Mouse (Mus musculus): ENCODE measurements around the gene Mark4.

The Mark4 gene

GRCm38 (mm10) chr7:19443344-19443743 is 15.3 kb downstream of the Mark4 start:
- in situ Hi-C loops (cut with MboI; ENCODE audit: low sequenced_read_pairs), result no loop called here

DNA sequence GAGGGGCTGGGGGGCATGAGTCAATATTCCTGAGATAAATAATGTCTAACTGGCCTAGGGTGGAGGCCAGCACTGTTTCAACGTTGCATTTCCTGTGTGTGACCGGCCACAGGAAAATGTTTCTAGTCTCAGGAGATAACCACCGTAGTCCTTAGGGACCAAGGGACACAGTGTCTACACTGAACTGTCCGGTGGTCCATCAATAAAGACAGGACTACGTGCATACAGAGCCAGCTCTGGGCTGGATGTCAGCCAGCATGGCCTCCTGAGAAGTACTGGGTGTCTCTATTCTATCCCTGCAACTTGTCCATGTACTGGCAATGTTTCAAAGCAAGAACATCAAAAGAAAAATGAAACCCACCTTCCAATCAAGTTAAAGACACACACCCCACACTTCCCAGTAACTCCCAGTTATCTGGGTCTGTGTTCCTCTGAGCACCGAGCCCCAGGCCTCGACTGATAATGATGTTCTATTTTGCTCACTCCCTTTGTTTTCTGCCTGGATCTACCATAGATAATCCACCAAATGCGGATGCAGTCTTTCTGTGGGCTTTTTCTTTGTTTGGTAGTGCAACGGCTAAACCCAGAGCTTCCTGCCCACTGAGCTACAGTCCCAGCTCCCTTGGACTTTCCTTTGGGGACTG is 17.1 kb downstream of the Mark4 start:
- in situ Hi-C loops (cut with MboI; ENCODE audit: low sequenced_read_pairs), result no loop called here

GRCm38 (mm10) chr7:19437048-19437447 is 21.6 kb downstream of the Mark4 start:
- in situ Hi-C loops (cut with MboI; ENCODE audit: low sequenced_read_pairs), result no loop called here

- in situ Hi-C loops (cut with MboI; ENCODE audit: low sequenced_read_pairs), result no loop called here
These were observed 22.3 kb downstream of the Mark4 start for GRCm38 (mm10) chr7:19436276-19436675.

GRCm38 (mm10) chr7:19432475-19432874 is 26.1 kb downstream of the Mark4 start:
- in situ Hi-C loops (cut with MboI; ENCODE audit: low sequenced_read_pairs), result no loop called here

DNA sequence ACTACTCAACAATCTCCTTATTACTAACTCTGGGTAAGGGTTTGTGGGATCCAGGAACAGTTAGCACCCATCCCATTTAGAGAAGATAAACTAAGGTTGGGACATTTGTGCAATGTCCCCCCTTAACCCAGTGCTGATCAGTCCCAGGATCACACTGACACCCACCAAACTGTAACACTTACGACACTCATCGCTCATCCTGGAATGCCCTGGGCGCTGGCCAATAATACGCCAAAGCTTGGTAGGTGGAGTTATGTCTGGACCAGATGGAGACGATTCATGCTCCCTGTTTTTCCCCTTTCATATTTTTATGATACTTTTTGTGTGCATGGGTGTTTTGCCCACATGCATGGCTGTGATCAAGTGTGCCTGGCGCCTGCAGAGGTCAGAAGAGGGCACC is 28.2 kb downstream of the Mark4 start:
- in situ Hi-C loops (cut with MboI; ENCODE audit: low sequenced_read_pairs), result no loop called here

DNA sequence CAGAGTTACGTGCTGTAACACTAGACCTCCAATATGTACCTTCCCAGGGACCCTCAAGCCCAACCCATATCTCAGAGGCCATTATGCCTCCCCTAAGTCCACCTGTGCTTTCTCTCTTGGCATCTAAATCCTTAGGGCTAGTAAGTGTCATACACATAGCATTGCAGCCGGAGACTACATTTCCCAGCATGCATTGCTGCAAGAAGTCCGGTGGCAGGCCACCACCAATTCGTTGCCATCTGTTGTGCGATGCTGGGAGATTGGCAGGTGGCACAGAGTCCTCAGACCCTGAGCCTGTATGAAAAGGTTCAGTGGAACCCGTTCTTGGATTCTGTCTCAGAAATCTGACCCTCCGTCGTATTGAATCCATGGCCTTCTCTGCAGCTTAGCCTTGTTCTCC is 28.9 kb downstream of the Mark4 start:
- in situ Hi-C loops (cut with MboI; ENCODE audit: low sequenced_read_pairs), result no loop called here

GRCm38 (mm10) chr7:19427999-19428650 is 30.5 kb downstream of the Mark4 start:
- in situ Hi-C loops (cut with MboI; ENCODE audit: low sequenced_read_pairs), result no loop called here

DNA sequence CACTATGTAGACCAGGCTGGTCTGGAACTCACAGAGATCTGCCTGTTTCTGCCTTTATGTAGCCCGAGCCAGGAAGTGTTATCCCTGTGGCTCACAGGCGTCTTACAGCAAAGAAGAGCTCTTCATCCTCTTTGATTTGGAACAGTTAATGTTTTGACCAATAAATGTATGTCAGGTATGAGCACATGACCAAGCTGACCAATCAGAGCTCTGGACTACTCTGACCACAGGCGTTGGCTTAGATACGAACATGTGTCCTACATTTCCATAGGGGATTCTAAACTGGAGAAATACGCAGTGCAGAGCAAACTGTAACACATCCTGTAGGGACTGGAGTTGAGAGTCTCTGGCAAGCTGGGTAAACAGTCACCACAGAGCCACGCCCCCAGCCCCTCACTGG is 31.7 kb downstream of the Mark4 start:
- in situ Hi-C loops (cut with MboI; ENCODE audit: low sequenced_read_pairs), result no loop called here

- in situ Hi-C loops (cut with MboI; ENCODE audit: low sequenced_read_pairs), result no loop called here
These were observed 32.3 kb downstream of the Mark4 start for GRCm38 (mm10) chr7:19426349-19426748.

GRCm38 (mm10) chr7:19424051-19424450 is 34.6 kb downstream of the Mark4 start:
- in situ Hi-C loops (cut with MboI; ENCODE audit: low sequenced_read_pairs), result no loop called here

GRCm38 (mm10) chr7:19423083-19423482 is 35.5 kb downstream of the Mark4 start:
- in situ Hi-C loops (cut with MboI; ENCODE audit: low sequenced_read_pairs), result no loop called here

GRCm38 (mm10) chr7:19420821-19421636 is 37.6 kb downstream of the Mark4 start:
- in situ Hi-C loops (cut with MboI; ENCODE audit: low sequenced_read_pairs), result no loop called here

DNA sequence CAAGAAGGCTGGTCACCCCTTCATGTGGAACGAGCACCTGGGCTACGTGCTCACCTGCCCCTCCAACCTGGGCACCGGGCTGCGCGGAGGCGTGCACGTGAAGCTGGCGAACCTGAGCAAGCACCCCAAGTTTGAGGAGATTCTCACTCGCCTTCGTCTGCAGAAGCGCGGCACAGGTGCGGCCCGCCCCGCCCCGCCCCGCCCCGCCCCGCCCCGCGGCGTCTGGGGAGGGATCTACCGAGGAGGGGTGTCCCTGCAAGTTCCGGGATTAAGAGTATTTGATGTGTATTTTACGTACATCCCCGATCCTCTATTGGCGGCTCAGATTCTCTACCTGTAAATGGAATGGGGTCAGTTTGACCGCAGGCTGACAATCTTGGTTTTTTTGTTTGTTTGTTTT is 38.5 kb downstream of the Mark4 start:
- in situ Hi-C loops (cut with MboI; ENCODE audit: low sequenced_read_pairs), result no loop called here

- in situ Hi-C loops (cut with MboI; ENCODE audit: low sequenced_read_pairs), result no loop called here
These were observed 42.0 kb downstream of the Mark4 start for GRCm38 (mm10) chr7:19416590-19416989.

DNA sequence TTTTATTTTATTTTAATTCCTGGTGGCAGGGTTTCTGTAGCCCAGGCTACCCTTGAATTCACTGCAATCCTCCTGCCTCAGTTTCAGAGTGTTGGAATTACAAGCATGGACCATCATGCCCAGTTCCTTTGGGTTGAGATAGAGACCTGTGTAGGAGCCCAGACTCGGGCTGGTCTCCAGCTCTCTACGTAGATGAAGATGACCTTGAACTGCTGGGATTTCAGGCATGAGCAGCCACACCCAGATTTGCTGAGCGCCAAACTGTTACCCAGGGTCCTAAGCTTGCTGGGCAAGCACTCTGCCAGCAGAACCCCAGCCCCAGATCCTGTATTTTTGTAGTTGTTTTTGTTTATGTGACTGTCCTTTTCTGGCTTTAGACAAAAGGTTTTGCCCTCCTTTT is 45.1 kb downstream of the Mark4 start:
- in situ Hi-C loops (cut with MboI; ENCODE audit: low sequenced_read_pairs), result no loop called here

DNA sequence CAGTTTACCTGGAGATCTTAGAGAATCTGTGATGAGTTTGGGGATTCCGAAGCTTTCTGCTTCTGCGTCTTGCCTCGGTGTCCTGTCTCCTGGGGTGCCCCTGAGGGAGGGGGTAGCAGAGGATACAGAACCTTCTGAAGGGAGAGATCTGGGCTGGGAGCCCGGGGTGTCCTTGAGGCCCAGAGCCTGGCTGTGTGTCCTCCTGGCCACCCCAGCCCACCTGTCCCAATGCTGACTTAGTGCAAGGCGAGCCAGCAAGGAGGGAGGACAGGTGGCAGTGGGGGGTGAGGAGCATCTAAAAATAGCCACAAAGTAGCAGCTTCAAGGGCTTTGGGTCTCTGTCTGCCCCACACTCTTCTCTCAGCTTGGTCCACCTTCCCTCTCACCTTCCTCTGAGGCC is 46.8 kb downstream of the Mark4 start:
- in situ Hi-C loops (cut with MboI; ENCODE audit: low sequenced_read_pairs), result no loop called here

GRCm38 (mm10) chr7:19410766-19411344 is 47.8 kb downstream of the Mark4 start:
- in situ Hi-C loops (cut with MboI; ENCODE audit: low sequenced_read_pairs), result no loop called here

DNA sequence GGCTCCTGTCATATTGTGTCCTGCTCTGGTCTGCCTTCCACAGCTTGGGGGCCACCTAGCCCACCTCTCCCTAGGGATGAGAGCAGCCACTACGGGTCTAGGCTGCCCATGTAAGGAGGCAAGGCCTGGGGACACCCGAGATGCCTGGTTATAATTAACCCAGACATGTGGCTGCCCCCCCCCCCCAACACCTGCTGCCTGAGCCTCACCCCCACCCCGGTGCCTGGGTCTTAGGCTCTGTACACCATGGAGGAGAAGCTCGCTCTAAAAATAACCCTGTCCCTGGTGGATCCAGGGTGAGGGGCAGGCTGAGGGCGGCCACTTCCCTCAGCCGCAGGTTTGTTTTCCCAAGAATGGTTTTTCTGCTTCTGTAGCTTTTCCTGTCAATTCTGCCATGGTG is 48.9 kb downstream of the Mark4 start:
- in situ Hi-C loops (cut with MboI; ENCODE audit: low sequenced_read_pairs), result no loop called here

DNA sequence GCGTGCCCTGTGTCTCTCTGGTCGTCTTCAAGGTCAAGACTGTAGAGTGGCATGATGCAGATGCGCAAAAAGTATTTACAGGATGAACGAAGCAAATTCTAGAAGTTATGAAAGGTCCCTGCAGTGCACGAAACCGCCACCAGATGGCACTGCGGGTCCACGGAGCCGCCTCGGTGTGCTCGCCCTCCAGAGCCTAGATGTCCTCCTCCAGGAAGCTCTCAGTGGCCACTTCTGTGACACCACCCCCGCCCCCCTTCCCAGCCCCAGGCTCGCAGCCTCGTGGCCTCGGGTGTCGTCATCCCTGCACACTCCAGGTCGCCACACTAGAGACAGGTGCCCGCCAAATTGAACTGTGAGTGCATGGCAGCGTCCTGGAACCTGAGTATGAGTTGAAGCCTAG is 53.2 kb downstream of the Mark4 start:
- in situ Hi-C loops (cut with MboI; ENCODE audit: low sequenced_read_pairs), result no loop called here

GRCm38 (mm10) chr7:19404476-19404875 is 54.1 kb downstream of the Mark4 start, which contains the start of gene Ckm:
Gene Ckm (plus strand): TSS chr7:19404776.
- in situ Hi-C loops (cut with MboI; ENCODE audit: low sequenced_read_pairs), result no loop called here
